Mouse (Mus musculus): ENCODE results near the gene Evi5. TPM values are rescaled to one million over a fixed set of nuclear protein-coding genes. Genes with fewer than 3 reads are reported as not detected.
A peak's percentile ranks its signal among the peaks of the same experiment; 100 is the strongest.
"Not testable (repeated sequence)": the region's sequence is repeated elsewhere in the genome, so short reads cannot be mapped to it uniquely, and the experiment has no call there.

Gene Evi5
- polyA plus RNA-seq, 1 experiment, result 37.2 TPM

DNA sequence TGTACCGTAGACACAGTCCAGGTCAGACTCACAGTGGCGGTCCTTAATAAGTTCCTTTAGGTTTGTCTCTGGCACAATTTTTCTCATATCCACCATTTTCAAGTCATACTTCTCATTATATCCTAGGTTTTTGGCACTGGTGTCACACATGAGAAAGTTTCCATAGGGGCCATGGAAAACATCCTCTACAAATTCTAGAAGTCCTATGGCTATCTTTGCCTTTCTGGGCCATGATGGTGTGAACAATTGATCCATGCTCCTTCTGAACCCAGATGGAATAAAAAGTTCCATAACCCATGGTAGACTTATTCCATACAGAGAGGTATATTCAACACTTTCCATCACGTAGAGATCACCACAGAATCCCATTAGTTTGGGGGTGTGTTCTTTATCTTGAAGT is 34.8 kb upstream of the Evi5 start:
- no peak for DNase-seq
- H3K4me3 ChIP-seq (replicated peaks; ENCODE audit: insufficient read depth, low read depth, low read length), result no peak overlapping the region
- TF ChIP-seq CTCF (IDR thresholded peaks at IDR 0.05; ENCODE audit: borderline replicate concordance, insufficient read depth, low read depth, low read length), result no peak
- TF ChIP-seq POLR2A (IDR thresholded peaks at IDR 0.05; ENCODE audit: borderline replicate concordance, insufficient read depth, low read length), result no peak
- 83% methylated on average over 3 of the region's 3 CpGs for WGBS
- H3K4me1 ChIP-seq (ENCODE audit: control insufficient read depth, insufficient read depth, low read length), result no peaks in the 10 kb centered on the region
- no peaks in the 10 kb centered on the region for H3K27me3 ChIP-seq (ENCODE audit: control insufficient read depth, insufficient read depth, low read length)
- H3K27ac ChIP-seq (ENCODE audit: insufficient read depth, low read length), result no peak overlapping the region

DNA sequence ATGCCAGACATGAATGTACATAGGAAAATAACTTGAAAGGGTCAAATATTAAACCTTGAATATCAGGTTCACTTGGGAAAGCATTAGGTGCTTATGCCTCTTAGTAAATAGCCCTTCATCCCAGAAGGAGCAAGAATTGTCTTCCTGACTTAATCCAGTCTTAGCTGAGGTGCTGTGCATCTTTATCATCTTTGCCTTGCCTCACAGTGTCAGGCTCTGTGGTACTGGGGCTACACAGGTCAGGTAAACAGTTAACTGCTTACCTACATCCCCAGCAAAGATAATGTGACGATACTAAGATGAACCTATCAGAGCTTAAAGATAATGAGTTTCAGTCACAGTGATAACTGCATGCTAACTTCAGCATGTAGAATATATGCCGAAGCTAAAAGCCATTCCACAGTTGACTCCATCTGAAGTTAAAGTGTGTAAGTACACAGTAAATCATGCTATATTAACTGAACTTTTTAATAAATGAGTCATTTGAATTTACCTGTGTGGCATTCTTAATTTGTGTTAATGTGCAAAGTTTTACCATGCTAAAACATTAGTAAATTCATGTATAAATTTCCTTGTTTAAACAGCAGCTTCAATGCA is 33.7 kb upstream of the Evi5 start:
- no peak for TF ChIP-seq POLR2A (IDR thresholded peaks at IDR 0.05; ENCODE audit: borderline replicate concordance, insufficient read depth, low read length)
- no peak for TF ChIP-seq CTCF (IDR thresholded peaks at IDR 0.05; ENCODE audit: borderline replicate concordance, insufficient read depth, low read depth, low read length)
- 91% methylated on average over 2 of the region's 2 CpGs for WGBS
- Histone ChIP-seq H3K27ac (ENCODE audit: insufficient read depth, low read length) (no peak overlapping the region), H3K27me3 (ENCODE audit: control insufficient read depth, insufficient read depth, low read length) (no peaks in the 10 kb centered on the region), H3K4me3 (replicated peaks; ENCODE audit: insufficient read depth, low read depth, low read length) (no peak overlapping the region), H3K4me1 (ENCODE audit: control insufficient read depth, insufficient read depth, low read length) (no peaks in the 10 kb centered on the region)
- DNase-seq, result no peak

GRCm38 (mm10) chr5:107904325-107904724 is 29.4 kb upstream of the Evi5 start:
- DNase-seq, result no peak
- TF ChIP-seq CTCF (IDR thresholded peaks at IDR 0.05; ENCODE audit: borderline replicate concordance, insufficient read depth, low read depth, low read length), result no peak
- TF ChIP-seq POLR2A (IDR thresholded peaks at IDR 0.05; ENCODE audit: borderline replicate concordance, insufficient read depth, low read length), result no peak
- no peaks in the 10 kb centered on the region for H3K27me3 ChIP-seq (ENCODE audit: control insufficient read depth, insufficient read depth, low read length)
- H3K27ac ChIP-seq (ENCODE audit: insufficient read depth, low read length), result no peak overlapping the region
- no peak overlapping the region for H3K4me3 ChIP-seq (replicated peaks; ENCODE audit: insufficient read depth, low read depth, low read length)
- no peaks in the 10 kb centered on the region for H3K4me1 ChIP-seq (ENCODE audit: control insufficient read depth, insufficient read depth, low read length)
- WGBS, result 61% methylated on average over 3 of the region's 3 CpGs

- TF ChIP-seq POLR2A (IDR thresholded peaks at IDR 0.05; ENCODE audit: borderline replicate concordance, insufficient read depth, low read length) (no peak), CTCF (IDR thresholded peaks at IDR 0.05; ENCODE audit: borderline replicate concordance, insufficient read depth, low read depth, low read length) (no peak)
- under 1% methylated on average over 23 of the region's 23 CpGs for WGBS
- no peaks in the 10 kb centered on the region for H3K4me1 ChIP-seq (ENCODE audit: control insufficient read depth, insufficient read depth, low read length)
- no peak overlapping the region for H3K27ac ChIP-seq (ENCODE audit: insufficient read depth, low read length)
- H3K27me3 ChIP-seq (ENCODE audit: control insufficient read depth, insufficient read depth, low read length), result no peaks in the 10 kb centered on the region; the same call in 1 of the 2 replicates
- H3K4me3 ChIP-seq (replicated peaks; ENCODE audit: insufficient read depth, low read depth, low read length), result peak overlapping the region; percentile 95
- no peak for DNase-seq
Measured at GRCm38 (mm10) chr5:107901014-107901615, 26.2 kb upstream of the Evi5 start.

- TF ChIP-seq POLR2A (IDR thresholded peaks at IDR 0.05; ENCODE audit: borderline replicate concordance, insufficient read depth, low read length) (peak; percentile 94), CTCF (IDR thresholded peaks at IDR 0.05; ENCODE audit: borderline replicate concordance, insufficient read depth, low read depth, low read length) (peak; percentile 93)
- DNase-seq, result peak; percentile 94 to 97
- Histone ChIP-seq H3K4me1 (ENCODE audit: control insufficient read depth, insufficient read depth, low read length) (no peaks in the 10 kb centered on the region), H3K27ac (ENCODE audit: insufficient read depth, low read length) (no peak within 1 kb of the TSS), H3K4me3 (replicated peaks; ENCODE audit: insufficient read depth, low read depth, low read length) (peak within 1 kb of the TSS; percentile 95), H3K27me3 (ENCODE audit: control insufficient read depth, insufficient read depth, low read length) (no peaks in the 10 kb centered on the region; the same call in 1 of the 2 replicates)
- 3% methylated on average over 66 of the region's 66 CpGs for WGBS
Measured at GRCm38 (mm10) chr5:107900206-107901013, 25.5 kb upstream of the Evi5 start, which contains the start of gene Rpl5. TSS of gene Rpl5 (plus strand) at chr5:107900502.

GRCm38 (mm10) chr5:107896265-107896664 is 21.4 kb upstream of the Evi5 start:
- WGBS, result 70% methylated on average over 1 of the region's 1 CpGs
- no peaks in the 10 kb centered on the region for H3K4me1 ChIP-seq (ENCODE audit: control insufficient read depth, insufficient read depth, low read length)
- H3K27ac ChIP-seq (ENCODE audit: insufficient read depth, low read length), result no peak overlapping the region
- TF ChIP-seq CTCF (IDR thresholded peaks at IDR 0.05; ENCODE audit: borderline replicate concordance, insufficient read depth, low read depth, low read length), result no peak
- TF ChIP-seq POLR2A (IDR thresholded peaks at IDR 0.05; ENCODE audit: borderline replicate concordance, insufficient read depth, low read length), result no peak
- no peak for DNase-seq
- no peak overlapping the region for H3K4me3 ChIP-seq (replicated peaks; ENCODE audit: insufficient read depth, low read depth, low read length)
- H3K27me3 ChIP-seq (ENCODE audit: control insufficient read depth, insufficient read depth, low read length), result no peaks in the 10 kb centered on the region; the same call in 1 of the 2 replicates

DNA sequence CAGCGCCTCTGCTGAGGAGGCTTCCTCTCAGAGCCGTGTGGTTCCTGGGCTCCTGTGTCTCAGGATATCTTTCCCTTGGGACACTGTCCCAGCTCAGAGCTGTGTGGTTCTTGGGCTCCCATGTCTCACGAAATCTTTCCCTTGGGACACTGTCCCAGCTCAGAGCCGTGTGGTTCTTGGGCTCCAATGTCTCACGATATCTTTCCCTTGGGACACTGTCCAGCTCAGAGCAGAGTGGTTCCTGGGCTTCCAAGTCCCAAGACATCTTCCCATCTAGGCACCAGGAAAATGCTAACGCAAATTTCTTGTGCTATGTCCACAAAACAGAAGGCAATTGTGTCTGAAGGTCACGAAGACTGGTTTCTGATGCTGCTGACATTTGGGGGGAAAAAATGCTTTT is 19.8 kb upstream of the Evi5 start:
- Histone ChIP-seq H3K27ac (ENCODE audit: insufficient read depth, low read length) (no peak overlapping the region), H3K4me3 (replicated peaks; ENCODE audit: insufficient read depth, low read depth, low read length) (no peak overlapping the region), H3K4me1 (ENCODE audit: control insufficient read depth, insufficient read depth, low read length) (no peaks in the 10 kb centered on the region), H3K27me3 (ENCODE audit: control insufficient read depth, insufficient read depth, low read length) (no peaks in the 10 kb centered on the region; the same call in 1 of the 2 replicates)
- TF ChIP-seq POLR2A (IDR thresholded peaks at IDR 0.05; ENCODE audit: borderline replicate concordance, insufficient read depth, low read length), result no peak
- no peak for TF ChIP-seq CTCF (IDR thresholded peaks at IDR 0.05; ENCODE audit: borderline replicate concordance, insufficient read depth, low read depth, low read length)
- no peak for DNase-seq
- WGBS, result 55% methylated on average over 7 of the region's 7 CpGs

DNA sequence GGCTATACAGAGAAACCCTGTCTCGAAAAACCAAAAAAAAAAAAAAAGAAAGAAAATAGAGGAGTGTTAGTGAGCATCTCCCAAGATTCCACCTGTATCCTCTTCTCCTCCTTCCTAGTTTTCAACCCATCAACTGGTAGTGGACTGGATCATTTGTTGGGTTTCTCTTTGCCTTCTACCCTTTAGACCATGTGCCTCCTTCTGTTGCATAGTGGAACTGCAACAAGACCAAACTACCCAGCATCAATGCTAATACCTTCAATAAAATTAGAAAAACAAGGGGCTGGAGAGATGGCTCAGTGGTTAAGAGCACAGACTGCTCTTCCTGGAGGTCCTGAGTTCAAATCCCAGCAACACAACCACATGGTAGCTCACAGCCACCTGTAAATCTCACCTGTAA is 16.6 kb upstream of the Evi5 start:
- not testable (repeated sequence) for H3K4me3 ChIP-seq (replicated peaks; ENCODE audit: insufficient read depth, low read depth, low read length); H3K27me3 ChIP-seq (ENCODE audit: control insufficient read depth, insufficient read depth, low read length); DNase-seq; H3K4me1 ChIP-seq (ENCODE audit: control insufficient read depth, insufficient read depth, low read length); H3K27ac ChIP-seq (ENCODE audit: insufficient read depth, low read length)
- 88% methylated on average over 1 of the region's 1 CpGs for WGBS
